Mouse (Mus musculus): ENCODE results near the gene 1810030O07Rik.
"Not testable (repeated sequence)": the region's sequence is repeated elsewhere in the genome, so short reads cannot be mapped to it uniquely, and the experiment has no call there.

Gene 1810030O07Rik

DNA sequence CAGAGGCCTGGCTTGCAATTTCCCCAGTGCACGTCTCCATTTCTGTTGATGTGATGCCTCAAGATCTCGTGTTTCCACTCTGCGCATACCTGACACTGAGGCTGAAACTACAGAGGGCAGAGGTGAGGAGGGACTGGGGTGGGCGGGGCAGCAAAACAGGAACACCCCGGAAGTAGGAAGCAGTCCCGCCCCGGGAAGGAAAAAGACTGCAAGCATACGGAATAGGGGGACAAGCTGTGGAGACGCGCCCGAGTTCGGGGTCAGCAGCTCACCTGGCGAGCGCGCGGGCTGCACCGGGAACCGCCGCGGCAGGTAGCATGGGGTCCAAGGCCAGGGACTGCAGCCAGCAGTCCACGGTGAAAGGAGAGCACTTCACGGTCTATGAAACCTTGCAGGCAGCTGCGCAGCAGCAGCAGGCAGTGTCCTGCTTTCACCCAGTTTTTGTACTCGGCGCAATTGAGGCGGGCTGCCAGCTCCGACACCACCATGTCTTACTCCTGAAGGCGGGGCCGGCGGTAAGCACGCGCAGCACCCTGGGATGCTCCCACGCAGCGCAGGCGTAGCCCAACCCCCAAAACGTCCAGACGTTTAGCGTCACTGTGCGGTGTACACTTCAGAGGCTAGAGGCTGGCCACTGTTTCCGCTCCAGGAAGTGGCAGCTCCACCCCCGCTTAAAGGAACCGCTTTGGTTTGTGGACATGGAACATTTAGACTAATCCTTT is at the start of gene 1810030O07Rik:
Gene 1810030O07Rik (minus strand): TSS at position 615 of the 722 bp plus-strand sequence.
- peak; percentile 91 for DNase-seq

DNA sequence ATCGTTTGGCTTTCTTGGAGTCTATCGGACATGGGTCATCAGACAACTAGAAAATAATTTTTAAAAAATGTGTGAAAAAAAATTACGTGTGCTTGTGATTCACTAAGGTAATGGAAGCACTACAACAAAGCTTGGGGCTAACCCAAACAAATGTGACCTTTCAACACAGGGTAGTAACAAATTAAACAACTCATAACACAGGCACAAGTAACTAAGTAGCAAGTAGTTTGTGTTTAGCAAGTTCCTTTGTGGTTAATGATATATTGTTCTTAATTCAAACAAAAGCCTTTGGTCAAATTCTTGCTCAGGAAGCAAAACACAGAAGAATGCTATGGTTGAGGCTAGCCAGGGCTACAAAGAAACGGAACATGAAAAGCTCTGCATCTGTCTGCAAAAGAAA is 42.6 kb upstream of the 1810030O07Rik start:
- no peak for DNase-seq

DNA sequence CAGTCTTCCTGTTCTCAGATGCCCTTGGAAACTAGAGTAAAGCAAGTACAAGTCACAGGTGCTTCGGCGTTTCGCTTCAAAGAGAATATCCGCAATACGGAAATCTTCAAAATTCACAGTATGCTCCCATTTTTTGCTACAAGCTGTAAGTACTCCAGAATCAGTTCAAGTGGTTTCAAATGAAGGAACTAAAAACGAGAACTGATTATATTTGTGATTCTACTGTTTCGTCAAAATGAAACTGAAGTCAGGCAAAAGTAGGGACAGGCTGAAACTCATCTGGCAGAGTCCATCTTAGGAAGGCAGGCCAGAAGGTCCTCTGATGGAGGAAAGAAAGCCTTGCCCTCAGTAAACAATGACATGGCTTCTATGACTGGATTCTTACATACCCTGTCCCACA is 40.3 kb upstream of the 1810030O07Rik start:
- no peak for DNase-seq

DNA sequence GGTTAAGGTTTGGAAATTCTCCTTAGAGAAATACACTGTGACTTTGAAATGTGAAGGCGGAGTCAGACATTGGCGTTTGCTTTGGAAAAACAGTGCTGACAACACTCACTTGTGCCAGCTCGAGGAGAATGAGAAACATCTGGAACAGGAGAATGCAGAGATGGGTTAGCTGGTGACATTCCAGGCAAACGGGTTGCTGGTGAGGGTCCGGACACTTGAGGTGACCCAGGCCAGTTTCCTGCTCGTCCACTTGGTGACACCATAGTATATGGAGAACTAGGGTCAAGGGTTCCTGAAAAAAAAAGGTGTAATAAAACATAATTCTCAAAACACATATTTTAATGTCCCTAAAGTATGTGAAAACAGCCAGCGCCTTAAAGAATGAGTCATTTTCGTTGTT is 13.4 kb upstream of the 1810030O07Rik start:
- no peak for DNase-seq

DNA sequence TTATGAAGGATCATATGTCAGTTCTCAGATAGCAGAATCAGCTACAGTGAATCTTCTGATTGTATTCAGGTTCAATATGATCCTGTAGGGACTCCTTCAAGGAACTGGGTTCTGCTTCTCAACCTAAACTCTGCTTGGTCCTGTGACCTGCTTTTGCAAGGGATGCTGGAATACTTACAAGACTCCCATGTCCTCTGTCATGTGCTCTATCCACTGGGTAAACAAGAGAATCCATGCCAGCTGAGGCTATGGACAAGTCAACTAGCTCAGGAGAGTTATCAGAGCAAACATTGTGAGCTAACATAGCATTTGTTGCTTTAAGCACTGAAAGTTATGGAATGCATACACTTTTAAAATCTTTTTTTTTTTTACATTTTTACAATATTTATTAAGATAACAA is 12.6 kb upstream of the 1810030O07Rik start:
- no peak for DNase-seq

DNA sequence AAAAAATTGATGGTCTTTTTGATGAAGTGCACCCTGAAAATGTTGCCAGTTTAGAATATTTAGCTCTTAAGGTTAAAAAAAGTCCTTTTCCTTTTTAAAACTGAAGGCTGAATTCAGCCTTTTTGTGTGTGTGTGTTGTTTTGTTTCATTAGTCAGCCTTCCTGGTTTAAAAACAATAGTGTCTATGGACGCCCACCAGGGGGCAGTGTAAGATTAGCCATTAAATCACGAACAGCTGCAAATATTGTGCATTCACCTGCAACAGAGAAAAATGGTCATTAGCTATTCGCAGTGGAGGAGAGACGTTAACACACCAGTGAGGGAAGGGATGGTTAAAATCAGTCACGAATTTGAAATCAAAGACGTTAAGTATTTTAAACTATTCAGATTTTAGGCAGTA is 3.9 kb upstream of the 1810030O07Rik start:
- peak; percentile 65 for DNase-seq

DNA sequence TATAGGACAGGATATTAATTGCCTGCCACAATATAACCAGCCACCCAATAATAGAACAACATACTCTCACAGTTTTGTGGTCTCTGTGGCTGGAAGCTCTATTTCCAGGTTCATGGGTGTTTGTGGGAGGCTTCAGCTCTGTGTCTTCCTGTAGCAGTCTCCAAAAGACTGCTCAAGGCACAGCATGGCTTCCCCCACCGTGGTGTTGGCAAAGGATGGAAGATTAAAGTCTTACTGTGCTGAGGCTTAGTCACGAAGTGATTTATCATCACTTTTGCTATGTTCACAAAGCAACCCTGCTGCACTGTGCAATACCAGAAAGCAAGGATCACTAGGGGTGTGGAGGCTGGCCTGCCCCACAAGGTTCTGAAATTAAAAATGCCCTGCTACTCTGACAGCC is 19.6 kb downstream of the 1810030O07Rik start:
- DNase-seq, result no peak

DNA sequence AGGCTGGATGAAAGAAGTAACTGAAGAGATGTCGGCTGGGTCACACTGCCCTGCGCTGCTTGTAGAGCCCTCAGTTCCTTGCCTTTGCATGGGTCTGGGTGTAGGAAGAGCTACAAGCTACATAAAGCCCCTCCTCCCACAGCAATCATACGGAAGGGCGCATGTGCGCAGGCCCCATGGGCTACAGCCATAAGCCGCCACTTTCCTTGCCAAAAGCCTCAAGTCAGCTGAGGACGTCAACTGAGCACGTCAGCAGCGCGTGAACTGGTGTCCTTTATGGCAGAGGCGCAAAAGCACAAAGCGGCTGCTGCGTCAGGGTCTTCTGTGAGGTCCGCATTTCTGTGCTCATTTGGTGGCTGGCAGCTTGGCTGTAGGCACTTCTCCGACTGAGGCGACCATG is 21.6 kb downstream of the 1810030O07Rik start:
- DNase-seq, result no peak

DNA sequence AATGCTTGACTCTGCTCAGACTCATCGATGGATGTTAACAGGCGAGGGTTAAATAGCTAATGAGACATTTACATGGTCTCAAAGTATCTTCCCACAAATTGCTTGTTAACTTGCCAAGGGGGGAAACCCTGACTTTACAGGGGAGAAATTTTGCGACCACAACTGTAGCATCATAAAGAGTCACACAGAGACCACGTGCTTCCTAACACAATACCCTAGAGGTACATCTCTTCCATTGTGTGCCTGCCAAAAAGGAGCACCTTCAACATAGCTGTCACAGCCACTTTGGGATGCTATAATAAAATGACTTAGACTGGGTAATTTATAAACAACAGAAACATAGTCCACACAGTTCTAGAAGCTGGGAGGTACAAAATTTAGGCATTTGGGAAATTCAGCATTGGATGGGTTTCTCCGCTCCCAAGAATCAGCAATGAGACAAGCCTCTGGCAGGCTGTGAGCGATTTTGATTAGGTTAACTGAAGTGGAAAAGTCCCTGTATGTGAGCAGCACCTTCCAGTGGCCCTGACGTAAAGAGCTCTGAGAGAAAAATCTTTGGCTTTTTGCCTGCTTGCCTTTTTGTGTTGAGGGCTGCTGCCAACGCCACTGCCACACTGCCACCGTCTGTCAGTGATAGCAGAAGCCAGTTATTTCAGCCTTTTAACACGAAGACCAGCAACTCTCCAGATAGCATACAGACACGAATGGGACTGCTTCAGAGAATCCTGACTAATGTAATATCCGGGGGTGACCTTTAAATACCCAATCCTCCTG is 27.8 kb downstream of the 1810030O07Rik start:
- DNase-seq, result no peak

DNA sequence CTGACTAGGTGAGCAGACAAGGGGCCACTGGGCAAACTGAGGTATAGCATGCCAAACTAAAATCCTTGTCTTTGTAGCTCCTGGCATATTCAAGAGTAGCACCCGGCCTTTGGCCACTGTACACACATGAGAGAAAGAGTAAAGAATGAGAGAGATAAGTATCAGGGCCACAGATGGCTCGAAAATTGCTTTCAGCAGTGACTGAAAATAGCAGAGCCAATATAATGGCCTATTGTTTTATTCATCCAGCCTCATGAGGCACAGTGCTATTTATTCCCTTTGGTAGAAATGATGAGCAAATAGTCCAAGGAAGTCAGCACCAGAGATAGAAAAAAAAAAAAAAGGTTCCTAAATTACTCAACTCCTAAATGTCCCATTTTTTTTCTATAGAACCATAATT is 28.5 kb downstream of the 1810030O07Rik start:
- no peak for DNase-seq

DNA sequence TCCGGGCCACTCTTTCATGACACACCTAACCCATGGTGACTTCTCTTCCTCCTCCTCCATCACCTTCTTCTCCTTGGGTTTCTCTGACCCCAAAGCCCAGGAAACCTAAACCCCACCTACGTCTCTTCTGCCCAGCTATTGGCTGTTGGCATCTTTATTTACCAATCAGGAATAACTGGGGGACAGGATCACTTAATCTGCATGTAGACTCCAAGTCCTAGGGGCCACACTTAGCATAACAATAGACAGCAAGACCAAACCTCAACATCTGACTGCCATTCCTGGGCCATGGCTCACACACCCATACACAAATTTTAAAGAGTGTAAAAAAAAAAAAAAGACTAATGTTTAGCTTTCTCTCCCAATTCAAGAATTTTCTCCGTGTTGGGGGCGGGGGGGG is 48.3 kb downstream of the 1810030O07Rik start:
- DNase-seq, result no peak

DNA sequence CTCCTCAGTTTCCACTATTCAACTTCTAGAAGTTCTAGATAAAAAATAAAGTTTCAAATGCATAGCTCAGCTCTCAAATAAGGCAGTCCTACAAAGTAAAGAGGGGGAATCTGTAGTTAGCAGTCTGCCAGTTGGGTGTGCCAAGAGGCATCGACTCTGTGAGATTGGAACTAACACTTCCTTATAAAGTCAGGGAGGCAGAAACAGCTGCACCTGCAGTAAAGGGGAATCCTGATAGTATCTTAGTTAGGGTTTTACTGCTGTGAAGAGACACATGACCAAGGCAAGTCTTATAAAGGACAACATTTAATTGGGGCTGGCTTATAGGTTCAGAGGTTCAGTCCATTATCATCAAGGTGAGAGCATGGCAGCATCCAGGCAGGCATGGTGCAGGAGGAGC is 61.1 kb downstream of the 1810030O07Rik start:
- not testable (repeated sequence) for DNase-seq

DNA sequence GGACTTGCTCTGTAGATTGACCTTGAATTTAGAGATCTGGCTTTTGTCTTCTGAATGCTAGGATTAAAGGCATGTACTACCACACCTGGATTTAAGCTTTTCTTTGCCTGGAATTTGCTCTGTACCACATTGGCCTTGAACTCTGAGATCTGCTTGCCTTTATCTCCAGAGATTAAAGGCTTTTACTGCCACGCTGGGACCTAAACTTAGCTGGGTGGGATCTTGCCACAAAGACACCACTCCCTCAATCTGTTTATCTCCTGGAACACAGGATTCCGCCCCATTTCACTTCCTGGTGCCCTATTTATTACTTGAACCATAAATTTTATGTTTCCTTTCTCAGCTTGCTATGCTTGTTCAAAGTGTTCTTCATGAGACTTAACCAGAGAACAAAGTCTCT is 62.3 kb downstream of the 1810030O07Rik start:
- no peak for DNase-seq

DNA sequence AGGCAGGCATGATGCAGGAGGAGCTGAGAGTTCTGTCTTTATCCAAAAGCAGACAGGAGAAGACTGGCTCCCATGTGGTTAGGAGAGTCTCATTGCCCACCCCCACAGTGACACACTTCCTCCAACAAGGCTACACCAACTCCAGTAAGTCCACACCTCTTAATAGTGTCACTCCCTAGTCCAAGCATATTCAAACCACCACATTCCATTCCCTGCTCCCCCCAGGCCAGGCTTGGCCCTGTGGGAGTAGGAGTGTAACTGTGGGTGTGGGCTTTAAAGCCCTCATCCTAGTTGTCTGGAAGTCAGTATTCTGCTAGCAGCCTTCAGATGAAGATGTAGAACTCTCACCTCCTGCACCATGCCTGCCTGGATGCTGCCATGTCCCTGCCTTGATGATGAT is 62.9 kb downstream of the 1810030O07Rik start:
- not testable (repeated sequence) for DNase-seq

Measured in embryo, embryonic 11 days (tissue).